Mouse (Mus musculus) forebrain, embryonic 13.5 days (tissue): Measurements from ENCODE around the gene Baiap2. TPM values are rescaled to one million over a fixed set of nuclear protein-coding genes. Genes with fewer than 3 reads are reported as not detected.
A peak's percentile ranks its signal among the peaks of the same experiment; 100 is the strongest.

Source experiments
- ATAC-seq: fragments of 200-750 bp; cut with Nextera tagmentation; 2 replicates; pipeline ENCODE4 v1.8.0; 2017
- H3K27ac ChIP-seq: fragments of 300-500 bp; sonication (generic); 2 replicates; pipeline ENCODE4 v1.5.1; 2015; ENCODE audit warnings: inconsistent platforms, mild to moderate bottlenecking, moderate library complexity
- H3K27me3 ChIP-seq: fragments of 300-500 bp; sonication (generic); 2 replicates; pipeline ENCODE4 v1.6.1; 2015; ENCODE audit warnings: mild to moderate bottlenecking, inconsistent platforms
- H3K36me3 ChIP-seq: fragments of 300-500 bp; sonication (generic); 2 replicates; pipeline ENCODE4 v1.6.1; 2015; ENCODE audit warnings: mild to moderate bottlenecking, inconsistent platforms; ENCODE audit not compliant: poor library complexity, severe bottlenecking
- H3K4me1 ChIP-seq: fragments of 300-500 bp; sonication (generic); 2 replicates; pipeline ENCODE4 v1.6.1; 2015; ENCODE audit warnings: inconsistent platforms
- H3K4me2 ChIP-seq: fragments of 300-500 bp; sonication (generic); 2 replicates; pipeline ENCODE4 v1.6.1; 2015; ENCODE audit warnings: inconsistent platforms, mild to moderate bottlenecking, moderate library complexity
- H3K4me3 ChIP-seq: fragments of 300-500 bp; sonication (generic); 2 replicates; pipeline ENCODE4 v1.5.1; 2015; ENCODE audit warnings: mild to moderate bottlenecking, inconsistent platforms
- H3K9ac ChIP-seq: fragments of 300-500 bp; sonication (generic); 2 replicates; pipeline ENCODE4 v1.6.1; 2015; ENCODE audit warnings: mild to moderate bottlenecking, inconsistent platforms
- H3K9me3 ChIP-seq: fragments of 300-500 bp; sonication (generic); replicated peaks from 2 replicates; pipeline ENCODE4 v1.6.1; 2016; ENCODE audit warnings: inconsistent platforms
- WGBS: fragments of 180-500 bp; shearing (Covaris S2); methylation state at CpG from one replicate; pipeline ENCODE4 v1.1.7; 2015; 5-methylcytosine and 5-hydroxymethylcytosine counted together
- polyA plus RNA-seq: library from polyadenylated mRNA; unstranded; fragments of >200 nt; fragmentation: Nextera tagmentation; extraction: Ambion mirVana; gene quantifications from 2 replicates; pipeline ENCODE4 v1.2.1, GENCODE M21; 2015

Baiap2 gene
- polyA plus RNA-seq, 1 experiment from 2014 or later = 14.2 TPM

GRCm38 (mm10) chr11:119983151-119983550, 40.6 kb downstream of the Baiap2 start:
- Histone ChIP-seq H3K9me3 (no peaks in the 10 kb centered on the region), H3K9ac (no peak overlapping the region), H3K36me3 (peaks cover 15% of the 10 kb centered on the region; the same call in 1 of the 2 replicates), H3K4me1 (peaks cover 7% of the 10 kb centered on the region), H3K4me2 (no peak overlapping the region), H3K4me3 (no peak overlapping the region), H3K27me3 (no peaks in the 10 kb centered on the region), H3K27ac (no peak overlapping the region)
- 87% methylated on average over 2 of the region's 2 CpGs for whole genome bisulfite sequencing
- ATAC-seq = no peak

GRCm38 (mm10) chr11:119986751-119987425, 44.3 kb downstream of the Baiap2 start:
- ATAC-seq = no peak
- Histone ChIP-seq H3K36me3 (peaks cover 15% of the 10 kb centered on the region; the same call in 1 of the 2 replicates), H3K27ac (no peak overlapping the region), H3K9me3 (no peaks in the 10 kb centered on the region), H3K9ac (no peak overlapping the region), H3K4me1 (peaks cover 41% of the 10 kb centered on the region), H3K27me3 (no peaks in the 10 kb centered on the region), H3K4me3 (no peak overlapping the region), H3K4me2 (no peak overlapping the region)
- 86% methylated on average over 9 of the region's 9 CpGs for WGBS

- H3K9ac ChIP-seq = no peak overlapping the region; the same call in 1 of the 2 replicates
- H3K27me3 ChIP-seq = no peaks in the 10 kb centered on the region
- peak overlapping the region; percentile 44; the same call in 1 of the 2 replicates for H3K27ac ChIP-seq
- H3K4me2 ChIP-seq = no peak overlapping the region
- H3K36me3 ChIP-seq = peaks cover 9% of the 10 kb centered on the region; the same call in 1 of the 2 replicates
- H3K9me3 ChIP-seq = no peaks in the 10 kb centered on the region
- no peak for ATAC-seq
- H3K4me3 ChIP-seq = no peak overlapping the region
- H3K4me1 ChIP-seq = peaks cover 41% of the 10 kb centered on the region
- WGBS = 80% methylated on average over 7 of the region's 7 CpGs
Measured at GRCm38 (mm10) chr11:119987876-119988275, 45.3 kb downstream of the Baiap2 start.

- no peak overlapping the region for H3K4me3 ChIP-seq
- no peak for ATAC-seq
- H3K4me2 ChIP-seq = no peak overlapping the region
- no peaks in the 10 kb centered on the region for H3K9me3 ChIP-seq
- H3K27me3 ChIP-seq = no peaks in the 10 kb centered on the region
- H3K27ac ChIP-seq = peak overlapping the region; percentile 44
- H3K9ac ChIP-seq = no peak overlapping the region
- peaks cover 41% of the 10 kb centered on the region for H3K4me1 ChIP-seq
- 87% methylated on average over 7 of the region's 7 CpGs for WGBS
- peaks cover 10% of the 10 kb centered on the region; the same call in 1 of the 2 replicates for H3K36me3 ChIP-seq
Measured at GRCm38 (mm10) chr11:119988391-119988790, 45.8 kb downstream of the Baiap2 start.

- peak overlapping the region; percentile 32; the same call in 1 of the 2 replicates for H3K9ac ChIP-seq
- H3K4me2 ChIP-seq = peak overlapping the region; percentile 4; the same call in 1 of the 2 replicates
- peak overlapping the region; percentile 44 for H3K27ac ChIP-seq
- H3K36me3 ChIP-seq = peaks cover 15% of the 10 kb centered on the region; the same call in 1 of the 2 replicates
- peak; percentile 50; the same call in 1 of the 2 replicates for ATAC-seq
- H3K4me3 ChIP-seq = no peak overlapping the region
- H3K4me1 ChIP-seq = peaks cover 41% of the 10 kb centered on the region
- WGBS = 11% methylated on average over 10 of the region's 10 CpGs
- H3K27me3 ChIP-seq = no peaks in the 10 kb centered on the region
- H3K9me3 ChIP-seq = no peaks in the 10 kb centered on the region
Measured at GRCm38 (mm10) chr11:119989115-119989564, 46.6 kb downstream of the Baiap2 start.

GRCm38 (mm10) chr11:119990658-119991337, 48.2 kb downstream of the Baiap2 start:
- Histone ChIP-seq H3K36me3 (peaks cover 13% of the 10 kb centered on the region; the same call in 1 of the 2 replicates), H3K9ac (no peak overlapping the region), H3K4me3 (no peak overlapping the region), H3K4me1 (peaks cover 41% of the 10 kb centered on the region), H3K27ac (peak overlapping the region; percentile 55), H3K9me3 (no peaks in the 10 kb centered on the region), H3K27me3 (no peaks in the 10 kb centered on the region), H3K4me2 (peak overlapping the region; percentile 35)
- 51% methylated on average over 10 of the region's 10 CpGs for WGBS
- ATAC-seq = no peak

- Histone ChIP-seq H3K27me3 (no peaks in the 10 kb centered on the region), H3K36me3 (peaks cover 8% of the 10 kb centered on the region; the same call in 1 of the 2 replicates), H3K4me2 (peak overlapping the region; percentile 35), H3K9ac (no peak overlapping the region), H3K27ac (no peak overlapping the region), H3K4me3 (no peak overlapping the region), H3K4me1 (peaks cover 41% of the 10 kb centered on the region), H3K9me3 (no peaks in the 10 kb centered on the region)
- 14% methylated on average over 10 of the region's 10 CpGs for whole genome bisulfite sequencing
- peak; percentile 87 for ATAC-seq
Measured at GRCm38 (mm10) chr11:119991338-119991678, 48.7 kb downstream of the Baiap2 start.

- Histone ChIP-seq H3K9me3 (no peaks in the 10 kb centered on the region), H3K4me1 (peaks cover 5% of the 10 kb centered on the region), H3K9ac (no peak overlapping the region), H3K4me2 (no peak overlapping the region), H3K36me3 (peaks cover 6% of the 10 kb centered on the region), H3K27ac (no peak overlapping the region), H3K27me3 (no peaks in the 10 kb centered on the region), H3K4me3 (no peak overlapping the region)
- 81% methylated on average over 16 of the region's 16 CpGs for WGBS
- ATAC-seq = no peak
Measured at GRCm38 (mm10) chr11:119997351-119997750, 54.8 kb downstream of the Baiap2 start.

GRCm38 (mm10) chr11:120002041-120002440, 59.5 kb downstream of the Baiap2 start:
- H3K36me3 ChIP-seq = peaks cover 7% of the 10 kb centered on the region; the same call in 1 of the 2 replicates
- H3K27me3 ChIP-seq = no peaks in the 10 kb centered on the region
- no peak overlapping the region for H3K9ac ChIP-seq
- no peak for ATAC-seq
- H3K27ac ChIP-seq = no peak overlapping the region
- H3K9me3 ChIP-seq = no peaks in the 10 kb centered on the region
- H3K4me2 ChIP-seq = no peak overlapping the region
- H3K4me3 ChIP-seq = no peak overlapping the region
- WGBS = 77% methylated on average over 5 of the region's 5 CpGs
- peaks cover 5% of the 10 kb centered on the region for H3K4me1 ChIP-seq

GRCm38 (mm10) chr11:120002634-120003220, 60.2 kb downstream of the Baiap2 start:
- 91% methylated on average over 7 of the region's 7 CpGs for WGBS

GRCm38 (mm10) chr11:120005434-120006317, 63.1 kb downstream of the Baiap2 start:
- 90% methylated on average over 18 of the region's 18 CpGs for WGBS
- H3K27ac ChIP-seq = no peak overlapping the region
- peaks cover 5% of the 10 kb centered on the region for H3K4me1 ChIP-seq
- no peak overlapping the region for H3K4me2 ChIP-seq
- no peak for ATAC-seq
- H3K27me3 ChIP-seq = no peaks in the 10 kb centered on the region
- H3K9me3 ChIP-seq = no peaks in the 10 kb centered on the region
- no peak overlapping the region for H3K4me3 ChIP-seq
- H3K36me3 ChIP-seq = peaks cover 27% of the 10 kb centered on the region
- H3K9ac ChIP-seq = no peak overlapping the region

More at GRCm38 (mm10) chr11:120002634-120003220, 60.2 kb downstream of the Baiap2 start:
- H3K9me3 ChIP-seq = no peaks in the 10 kb centered on the region
- peaks cover 5% of the 10 kb centered on the region for H3K4me1 ChIP-seq
- H3K27me3 ChIP-seq = no peaks in the 10 kb centered on the region
- no peak overlapping the region for H3K27ac ChIP-seq
- peaks cover 7% of the 10 kb centered on the region; the same call in 1 of the 2 replicates for H3K36me3 ChIP-seq
- H3K9ac ChIP-seq = no peak overlapping the region
- no peak overlapping the region for H3K4me3 ChIP-seq
- no peak for ATAC-seq
- no peak overlapping the region for H3K4me2 ChIP-seq
